Comparison of ENCODE assay signal across 26 mouse cellular contexts in genomic region chr10:108282351-108282750, GRCm38 (mm10). TPM values are rescaled to one million over a fixed set of nuclear protein-coding genes. Genes with fewer than 3 reads are reported as not detected.
DNase-seq lines count a peak whose midpoint lies in the region; ATAC-seq and TF ChIP-seq lines count a peak whose summit lies in the region.
"Had no signal": no experiment of that assay in that cellular context is flagged by ENCODE, and none has a peak within 500 bp of the region (broad histone marks: within the 10 kb centered on the region; RNA-seq: fewer than 3 reads in every experiment).

No protein-coding gene starts in this region.

- intact Hi-C loops in heart, postnatal 10 days (cut with DNase I) = no loop called here

- no peaks in the 10 kb centered on the region for H3K9me3 ChIP-seq in heart, embryonic 15.5 days (replicated peaks)
- H3K9me3 ChIP-seq in liver, postnatal 0 days (ENCODE audit: low read length) = no peaks in the 10 kb centered on the region
- H3K9me3 ChIP-seq in liver, embryonic 11.5 days (ENCODE audit: control insufficient read depth, low read length) = no peaks in the 10 kb centered on the region
- H3K9me3 ChIP-seq in liver, embryonic 15.5 days (replicated peaks) = no peaks in the 10 kb centered on the region
- H3K9me3 ChIP-seq: embryonic facial prominence, embryonic 13.5 days; forebrain, embryonic 12.5 days; limb, embryonic 13.5 days; midbrain, embryonic 12.5 days; neural tube, embryonic 15.5 days had no signal

- H3K4me1 ChIP-seq in heart, embryonic 15.5 days (replicated peaks) = peaks cover 9% of the 10 kb centered on the region
- no peaks in the 10 kb centered on the region for H3K4me1 ChIP-seq in liver, postnatal 0 days (ENCODE audit: insufficient read depth)
- no peaks in the 10 kb centered on the region; the same call in 1 of the 2 replicates for H3K4me1 ChIP-seq in liver, embryonic 11.5 days (replicated peaks; ENCODE audit: control insufficient read depth, insufficient read depth, low read length)
- H3K4me1 ChIP-seq in liver, embryonic 15.5 days (replicated peaks) = no peaks in the 10 kb centered on the region
- H3K4me1 ChIP-seq: embryonic facial prominence, embryonic 13.5 days; forebrain, embryonic 12.5 days; limb, embryonic 13.5 days had no signal

- no peak for DNase-seq in heart, postnatal 10 days
- peak; percentile 16 for DNase-seq in liver
- DNase-seq in liver, postnatal 0 days = no peak
- no peak for DNase-seq in liver, embryonic 11.5 days (ENCODE audit: low spot score)
- no peak for DNase-seq in urinary bladder, postnatal 25 days (ENCODE audit: low spot score)
- no peak for DNase-seq in yolk sac, embryonic 10.5 days (ENCODE audit: low spot score)
- DNase-seq: adrenal gland, postnatal 10 days; B cell, adult 2 months; cerebellum, adult 8-10 months; cerebellum, postnatal 36 days; embryo, embryonic 11 days; gastrocnemius, postnatal 36 days; kidney, postnatal 25 days; layer of hippocampus, postnatal 36 days; lung, embryonic 14.5 days; right cerebral cortex, adult 18-20 months had no signal

- no peak for TF ChIP-seq EP300 in liver, postnatal 0 days (IDR thresholded peaks at IDR 0.05; ENCODE audit: low read depth)

- no peak overlapping the region for H3K27ac ChIP-seq in heart, embryonic 15.5 days
- H3K27ac ChIP-seq in liver, postnatal 0 days (ENCODE audit: low read depth) = no peak overlapping the region
- no peak overlapping the region for H3K27ac ChIP-seq in liver, embryonic 11.5 days (ENCODE audit: low read depth, low read length)
- no peak overlapping the region for H3K27ac ChIP-seq in liver, embryonic 15.5 days (replicated peaks)
- H3K27ac ChIP-seq: embryonic facial prominence, embryonic 13.5 days; forebrain, embryonic 12.5 days; hindbrain, postnatal 0 days; limb, embryonic 13.5 days; midbrain, embryonic 12.5 days; neural tube, embryonic 15.5 days had no signal

- H3K4me3 ChIP-seq in heart, embryonic 15.5 days = no peak overlapping the region
- H3K4me3 ChIP-seq in liver, postnatal 0 days (ENCODE audit: low read depth, low read length) = no peak overlapping the region
- no peak overlapping the region for H3K4me3 ChIP-seq in liver, embryonic 11.5 days (ENCODE audit: low read depth, low read length)
- no peak overlapping the region for H3K4me3 ChIP-seq in liver, embryonic 15.5 days (replicated peaks)
- H3K4me3 ChIP-seq: embryonic facial prominence, embryonic 13.5 days; erythroblast, embryonic 14.5 days; forebrain, embryonic 12.5 days; limb, embryonic 13.5 days; midbrain, embryonic 12.5 days; neural tube, embryonic 15.5 days had no signal

- H3K4me2 ChIP-seq in heart, embryonic 15.5 days = no peak overlapping the region
- no peak overlapping the region for H3K4me2 ChIP-seq in liver, postnatal 0 days (ENCODE audit: low read depth, low read length)
- no peak overlapping the region for H3K4me2 ChIP-seq in liver, embryonic 11.5 days
- H3K4me2 ChIP-seq in liver, embryonic 15.5 days = no peak overlapping the region
- H3K4me2 ChIP-seq: embryonic facial prominence, embryonic 13.5 days; forebrain, embryonic 12.5 days; limb, embryonic 13.5 days; lung, embryonic 14.5 days; midbrain, embryonic 12.5 days; neural tube, embryonic 15.5 days had no signal

- H3K27me3 ChIP-seq in heart, embryonic 15.5 days = no peaks in the 10 kb centered on the region
- no peaks in the 10 kb centered on the region for H3K27me3 ChIP-seq in liver, postnatal 0 days (ENCODE audit: insufficient read depth, low read length)
- H3K27me3 ChIP-seq in liver, embryonic 11.5 days (replicated peaks; ENCODE audit: control insufficient read depth, insufficient read depth, low read length) = no peaks in the 10 kb centered on the region
- H3K27me3 ChIP-seq in liver, embryonic 15.5 days = no peaks in the 10 kb centered on the region
- H3K27me3 ChIP-seq: CH12.LX; embryonic facial prominence, embryonic 13.5 days; forebrain, embryonic 12.5 days; limb, embryonic 13.5 days; midbrain, embryonic 12.5 days; neural tube, embryonic 15.5 days had no signal

- WGBS in heart, embryonic 15.5 days = 56% methylated on average over 6 of the region's 6 CpGs
- WGBS in liver, postnatal 0 days (ENCODE audit: insufficient replicate concordance) = 80% methylated on average over 6 of the region's 6 CpGs
- WGBS in liver, embryonic 11.5 days = 70% methylated on average over 6 of the region's 6 CpGs
- 48% methylated on average over 6 of the region's 6 CpGs for WGBS in liver, embryonic 15.5 days (ENCODE audit: insufficient replicate concordance)

- ATAC-seq in heart, embryonic 15.5 days (replicated peaks; ENCODE audit: insufficient number of reproducible peaks, insufficient read depth, low FRiP score, low read depth) = 0 out of 2 replicates have a peak, but pooled peaks have one; percentile 31
- ATAC-seq in liver, postnatal 0 days = no peak
- ATAC-seq in liver, embryonic 11.5 days (replicated peaks; ENCODE audit: low FRiP score) = peak; percentile 71
- peak; percentile 57; the same call in 1 of the 2 replicates for ATAC-seq in liver, embryonic 15.5 days (ENCODE audit: insufficient read depth)
- ATAC-seq: hindbrain, postnatal 0 days had no signal

- peaks cover 16% of the 10 kb centered on the region for H3K36me3 ChIP-seq in heart, embryonic 15.5 days
- H3K36me3 ChIP-seq in liver, postnatal 0 days (replicated peaks; ENCODE audit: insufficient read depth, low read length) = peaks cover 22% of the 10 kb centered on the region
- peaks cover 3% of the 10 kb centered on the region; the same call in 1 of the 2 replicates for H3K36me3 ChIP-seq in liver, embryonic 11.5 days (ENCODE audit: control insufficient read depth, insufficient read depth, low read length)
- H3K36me3 ChIP-seq in liver, embryonic 15.5 days (replicated peaks) = peaks cover 24% of the 10 kb centered on the region

- no peak for TF ChIP-seq CTCF in liver, postnatal 0 days (IDR thresholded peaks at IDR 0.05; ENCODE audit: low read depth)

- no peak overlapping the region for H3K9ac ChIP-seq in heart, embryonic 15.5 days
- H3K9ac ChIP-seq in liver, postnatal 0 days (replicated peaks) = no peak overlapping the region
- H3K9ac ChIP-seq in liver, embryonic 11.5 days (ENCODE audit: low read depth, low read length) = no peak overlapping the region
- no peak overlapping the region for H3K9ac ChIP-seq in liver, embryonic 15.5 days
- H3K9ac ChIP-seq: embryonic facial prominence, embryonic 13.5 days; forebrain, embryonic 12.5 days; limb, embryonic 13.5 days; lung, embryonic 14.5 days; midbrain, embryonic 12.5 days; neural tube, embryonic 15.5 days had no signal

RNA-seq across cellular contexts. Expression of gene Pawr, which starts 49.6 kb away (rescaled TPM):
- 7.2 and 8.9 TPM in 2 replicates for polyA plus RNA-seq in heart, embryonic 15.5 days (2015; fragmentation: Nextera tagmentation; extraction: Ambion mirVana)
- total RNA-seq in heart, postnatal 10 days (2021) = 1 to 10 TPM; 3.9 to 4.1 TPM
- polyA plus RNA-seq in liver, postnatal 0 days (2015; fragmentation: Nextera tagmentation; extraction: Ambion mirVana) = 3.5 and 4.9 TPM in 2 replicates
- polyA plus RNA-seq in liver, embryonic 11.5 days (2014; fragmentation: Nextera tagmentation; extraction: Ambion mirVana) = 12.8 and 13.7 TPM in 2 replicates
- polyA plus RNA-seq in liver, embryonic 15.5 days (2015; fragmentation: Nextera tagmentation; extraction: Ambion mirVana) = 4.1 and 4.5 TPM in 2 replicates
- total RNA-seq: CH12.LX had no signal
